Mouse (Mus musculus) ovary, adult 2 months (tissue): Measurements from ENCODE around the gene Gm10310. TPM values are rescaled to one million over a fixed set of nuclear protein-coding genes. Genes with fewer than 3 reads are reported as not detected.

Experiments used
- polyA plus RNA-seq: library from polyadenylated mRNA; depleted of rRNA; stranded (reverse); fragments of >200 nt; gene quantifications from 2 replicates; pipeline ENCODE4 v1.2.3, GENCODE M21; 2012; rRNA removed

Gm10310 gene
- not detected in 2 replicates for polyA plus RNA-seq

DNA sequence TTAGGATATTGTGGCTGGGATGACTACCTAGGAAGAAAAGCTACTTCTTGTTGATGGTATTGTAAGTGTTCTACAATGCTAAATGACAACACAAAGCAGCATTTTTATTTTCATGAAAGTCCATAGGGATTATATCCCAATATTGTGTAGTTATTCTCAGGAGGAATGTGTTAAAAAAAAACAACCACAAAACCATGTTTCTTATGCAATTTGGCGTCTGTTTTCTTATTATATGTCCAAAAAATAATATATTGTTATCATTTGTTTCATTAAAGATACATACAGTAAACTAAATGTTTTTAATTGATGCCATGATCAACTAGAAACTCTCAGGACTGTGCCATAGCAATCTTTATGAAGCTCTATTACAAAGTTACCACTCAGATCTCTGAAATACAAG lies at the start of gene Gm10310:
Gene Gm10310, minus strand, starts transcription at position 101 of the 400 bp plus-strand sequence.

DNA sequence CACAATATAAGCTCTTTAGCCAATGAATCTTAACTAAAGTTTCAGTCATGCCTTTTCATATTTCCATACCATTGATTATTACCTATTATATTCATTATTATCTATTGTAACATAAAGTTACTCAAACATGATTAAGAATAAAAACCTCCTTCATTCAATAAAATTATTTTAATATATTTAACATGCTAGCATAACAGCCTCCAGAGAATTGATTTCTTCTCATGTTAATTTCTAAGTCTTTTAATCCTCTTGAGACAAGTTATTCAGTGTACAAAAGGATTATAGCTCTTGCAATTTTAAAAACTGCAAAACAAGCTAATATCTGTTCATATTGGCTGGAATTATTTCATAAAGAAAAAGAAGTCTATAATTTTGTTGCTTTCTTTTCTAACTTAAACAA lies 45.2 kb upstream of the Gm10310 start, which contains the start of gene Olfr821:
Gene Olfr821, plus strand, starts transcription at position 301 of the 400 bp plus-strand sequence.

DNA sequence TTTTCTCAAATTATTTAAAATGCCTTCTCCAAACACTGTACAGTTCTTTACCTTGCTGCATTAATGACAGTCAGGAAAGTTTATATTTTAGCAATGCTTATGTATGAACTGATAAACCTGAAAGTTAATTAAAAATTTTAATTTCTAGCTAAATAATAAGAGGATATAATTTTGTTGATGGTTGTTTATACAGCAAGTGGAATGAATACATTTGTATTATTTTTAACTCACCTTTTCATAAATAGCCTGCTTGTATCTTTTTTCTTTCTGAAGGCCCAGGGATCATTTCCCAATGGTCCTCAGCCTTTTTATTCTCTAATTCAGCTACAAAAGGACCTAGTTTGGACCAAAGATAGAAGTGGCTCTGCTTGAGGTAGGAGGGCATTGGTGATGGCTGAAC lies 27.5 kb upstream of the Gm10310 start, which contains the start of gene Olfr820:
Gene Olfr820, plus strand, starts transcription at position 301 of the 400 bp plus-strand sequence.

DNA sequence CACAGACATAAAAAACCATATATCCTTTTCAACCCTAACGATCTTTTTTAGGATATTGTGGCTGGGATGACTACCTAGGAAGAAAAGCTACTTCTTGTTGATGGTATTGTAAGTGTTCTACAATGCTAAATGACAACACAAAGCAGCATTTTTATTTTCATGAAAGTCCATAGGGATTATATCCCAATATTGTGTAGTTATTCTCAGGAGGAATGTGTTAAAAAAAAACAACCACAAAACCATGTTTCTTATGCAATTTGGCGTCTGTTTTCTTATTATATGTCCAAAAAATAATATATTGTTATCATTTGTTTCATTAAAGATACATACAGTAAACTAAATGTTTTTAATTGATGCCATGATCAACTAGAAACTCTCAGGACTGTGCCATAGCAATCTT lies 8.8 kb downstream of the Gm10310 start, which contains the start of gene Olfr247:
Gene Olfr247, minus strand, starts transcription at position 101 of the 400 bp plus-strand sequence.

DNA sequence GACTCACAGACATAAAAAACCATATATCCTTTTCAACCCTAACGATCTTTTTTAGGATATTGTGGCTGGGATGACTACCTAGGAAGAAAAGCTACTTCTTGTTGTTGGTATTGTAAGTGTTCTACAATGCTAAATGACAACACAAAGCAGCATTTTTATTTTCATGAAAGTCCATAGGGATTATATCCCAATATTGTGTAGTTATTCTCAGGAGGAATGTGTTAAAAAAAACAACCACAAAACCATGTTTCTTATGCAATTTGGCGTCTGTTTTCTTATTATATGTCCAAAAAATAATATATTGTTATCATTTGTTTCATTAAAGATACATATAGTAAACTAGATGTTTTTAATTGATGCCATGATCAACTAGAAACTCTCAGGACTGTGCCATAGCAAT lies 17.7 kb downstream of the Gm10310 start, which contains the start of gene Olfr819:
Gene Olfr819, minus strand, starts transcription at position 101 of the 400 bp plus-strand sequence.

DNA sequence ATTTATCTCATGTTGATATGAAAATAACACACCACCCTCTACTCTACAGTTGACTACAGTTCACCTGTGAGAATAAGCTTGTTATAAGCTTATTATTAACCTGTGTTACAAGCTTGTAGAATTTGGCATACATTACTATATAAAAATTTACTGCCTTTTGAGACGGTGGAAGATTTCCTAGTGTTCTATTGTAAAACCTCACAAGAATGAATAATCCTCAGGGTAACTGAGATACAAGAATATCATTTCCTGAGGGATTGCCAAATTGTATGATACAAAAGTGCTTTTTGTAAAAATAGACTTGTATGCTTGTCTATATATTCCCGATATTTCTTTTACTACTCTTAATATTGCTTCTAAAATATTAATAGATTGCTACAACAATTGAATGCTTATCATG lies 35.9 kb downstream of the Gm10310 start, which contains the start of gene Olfr818:
Gene Olfr818, minus strand, starts transcription at position 101 of the 400 bp plus-strand sequence.

Other genes starting within 250 kb of the Gm10310 start
- gene Olfr806, start 243.1 kb downstream of the Gm10310 start, polyA plus RNA-seq: not detected in 2 replicates
- gene Olfr807, start 227.3 kb downstream of the Gm10310 start, polyA plus RNA-seq: not detected in 2 replicates
- not detected in 2 replicates for gene Olfr808, start 219.6 kb downstream of the Gm10310 start, polyA plus RNA-seq
- gene Olfr809, start 210.4 kb downstream of the Gm10310 start, polyA plus RNA-seq: not detected in 2 replicates
- 0.09 and 0.32 TPM in 2 replicates for gene Olfr810, start 190.1 kb downstream of the Gm10310 start, polyA plus RNA-seq
- not detected in 2 replicates for gene Olfr811, start 180.7 kb downstream of the Gm10310 start, polyA plus RNA-seq
- not detected in 2 replicates for gene Olfr812, start 139.0 kb downstream of the Gm10310 start, polyA plus RNA-seq
- gene Olfr813, start 129.7 kb downstream of the Gm10310 start, polyA plus RNA-seq: not detected in 2 replicates
- gene Olfr814, start 105.2 kb downstream of the Gm10310 start, polyA plus RNA-seq: not detected in 2 replicates
- not detected in 2 replicates for gene Olfr815, start 79.2 kb downstream of the Gm10310 start, polyA plus RNA-seq
- not detected in 2 replicates for gene Olfr816, start 69.5 kb downstream of the Gm10310 start, polyA plus RNA-seq
- not detected in 2 replicates for gene Olfr818, start 36.0 kb downstream of the Gm10310 start, polyA plus RNA-seq
- gene Olfr819, start 17.8 kb downstream of the Gm10310 start, polyA plus RNA-seq: not detected in 2 replicates
- not detected in 2 replicates for gene Olfr247, start 8.9 kb downstream of the Gm10310 start, polyA plus RNA-seq
- not detected in 2 replicates for gene Olfr820, start 27.6 kb upstream of the Gm10310 start, polyA plus RNA-seq
- gene Olfr821, start 45.3 kb upstream of the Gm10310 start, polyA plus RNA-seq: not detected in 2 replicates
- not detected in 2 replicates for gene Olfr822, start 86.1 kb upstream of the Gm10310 start, polyA plus RNA-seq
- gene Olfr823, start 130.3 kb upstream of the Gm10310 start, polyA plus RNA-seq: not detected in 2 replicates
- gene Olfr824, start 144.9 kb upstream of the Gm10310 start, polyA plus RNA-seq: 0.20 and 0.67 TPM in 2 replicates
- gene Olfr825, start 181.7 kb upstream of the Gm10310 start, polyA plus RNA-seq: not detected in 2 replicates
- gene Olfr826, start 199.1 kb upstream of the Gm10310 start, polyA plus RNA-seq: not detected in 2 replicates
- gene Olfr827, start 229.3 kb upstream of the Gm10310 start, polyA plus RNA-seq: not detected in 2 replicates